Mouse (Mus musculus) frontal cortex, postnatal 36 days (tissue): ENCODE results near the gene Limk2.

Experiments
- DNase-seq, 2 experiments: peaks; one replicate each; pipeline ENCODE4 v3.0.0; 2022; ENCODE audit warnings: low spot score in 2 of 2

Gene Limk2

DNA sequence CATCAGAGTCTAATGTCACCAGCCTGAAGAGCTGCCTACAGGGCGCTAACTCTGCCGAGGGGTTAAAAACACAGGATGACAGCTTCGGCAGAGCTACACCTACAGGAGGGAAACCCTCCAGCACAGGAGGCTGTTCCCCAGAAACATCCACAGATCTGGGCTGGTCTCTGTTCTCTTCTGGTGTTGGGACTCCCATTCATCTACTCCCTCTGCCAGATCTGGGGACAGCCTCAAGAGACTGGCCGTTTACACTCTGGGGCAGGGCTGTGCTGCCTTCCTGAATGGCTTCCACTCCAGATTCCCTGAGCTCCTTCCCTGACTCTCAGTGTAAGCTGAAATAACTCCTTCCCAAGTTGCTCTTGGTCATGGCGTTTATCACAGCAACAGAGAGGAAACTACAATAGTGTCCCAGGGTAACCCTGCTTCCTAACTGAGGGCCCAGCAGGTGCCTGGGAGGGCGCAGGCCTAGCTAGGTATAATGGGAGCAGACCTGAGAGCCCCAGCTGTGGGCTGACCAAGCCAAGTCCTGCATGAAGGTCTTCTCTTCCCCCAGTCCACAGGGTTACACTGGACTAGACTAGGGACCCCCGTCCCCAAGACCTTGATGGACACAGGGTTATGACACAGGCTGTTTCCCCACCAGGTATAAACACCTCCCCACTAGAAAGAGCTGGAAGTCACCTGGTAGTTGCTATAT is 37.2 kb downstream of the Limk2 start:
- DNase-seq, result peak in 1 of 2 experiments; percentile 36

DNA sequence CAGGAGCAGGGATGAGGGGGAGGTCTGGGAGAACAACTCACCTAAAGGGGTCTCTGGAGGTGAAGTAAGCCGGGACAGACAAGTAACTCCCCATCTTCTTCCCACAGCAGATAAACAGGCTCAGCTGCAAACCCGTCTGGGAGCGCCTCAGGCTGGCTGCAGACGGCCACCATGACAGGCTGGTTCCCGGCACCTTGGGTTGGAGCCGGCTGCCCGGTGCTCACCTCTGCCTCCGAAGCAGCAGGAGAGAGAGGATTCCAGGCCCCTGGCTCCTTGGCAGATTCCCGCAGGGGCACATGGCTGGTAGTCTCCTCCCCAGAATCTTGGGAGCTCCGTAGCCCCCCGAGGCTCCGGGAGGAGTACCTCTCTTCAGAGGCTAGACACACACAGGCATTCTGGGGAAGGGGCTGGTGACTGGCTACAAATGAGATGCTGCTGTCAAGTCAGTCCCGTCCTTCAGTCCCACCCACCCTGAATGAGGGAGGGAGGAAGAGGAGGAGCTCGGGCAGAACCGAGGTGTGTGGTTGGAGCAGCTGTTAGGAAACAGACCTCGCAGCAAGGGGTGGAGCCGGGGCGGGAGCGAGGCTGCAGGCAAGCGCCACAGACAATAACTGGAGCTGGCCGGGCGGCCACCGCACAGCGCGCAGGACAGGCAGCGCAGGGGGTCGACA is 37.9 kb downstream of the Limk2 start:
- peak; percentile 83 to 88 for DNase-seq

GRCm38 (mm10) chr11:3370162-3370561 is 38.8 kb downstream of the Limk2 start:
- DNase-seq, result no peak

GRCm38 (mm10) chr11:3369449-3369848 is 39.5 kb downstream of the Limk2 start:
- DNase-seq, result no peak

DNA sequence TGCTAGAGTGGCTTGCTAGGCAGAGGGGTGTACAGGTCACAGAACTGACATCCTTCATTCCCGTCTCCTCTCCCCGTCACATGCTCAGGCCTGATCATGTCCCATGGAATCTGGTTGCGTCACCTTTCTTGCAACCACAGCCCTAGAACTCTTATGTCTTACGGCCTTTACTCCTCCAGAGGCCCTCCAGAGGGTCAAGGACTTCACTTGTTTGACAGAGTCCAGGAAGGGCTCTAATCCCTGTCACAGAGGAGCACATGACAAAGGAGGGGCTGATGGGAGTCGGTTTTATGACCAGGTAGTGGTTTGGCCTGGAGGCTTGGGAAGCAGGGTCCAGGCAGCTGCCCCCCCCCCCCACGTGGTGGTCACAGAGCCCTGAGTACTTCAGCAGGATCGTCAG is 40.0 kb downstream of the Limk2 start:
- no peak for DNase-seq

- DNase-seq, result no peak
Measured at GRCm38 (mm10) chr11:3366411-3366810, 42.6 kb downstream of the Limk2 start.

DNA sequence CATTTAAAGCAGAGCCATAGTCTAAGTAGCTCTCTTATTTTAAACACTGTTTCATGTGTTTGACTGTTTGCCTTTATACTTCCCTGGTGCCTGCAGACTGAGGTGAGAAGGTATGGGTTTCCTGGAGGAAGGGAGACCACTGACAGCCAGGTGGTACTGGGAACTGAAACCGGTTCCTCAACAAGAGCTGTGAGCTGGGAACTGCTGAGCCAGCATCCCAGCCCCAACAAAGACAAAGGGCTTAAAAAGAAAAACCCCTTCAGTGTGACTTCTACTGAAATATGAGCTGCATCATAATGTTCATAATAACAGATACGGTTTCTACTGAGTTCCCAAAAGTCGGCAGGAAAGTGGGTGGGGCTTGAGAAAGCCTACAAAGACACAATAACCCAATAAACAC is 46.1 kb downstream of the Limk2 start:
- no peak for DNase-seq

DNA sequence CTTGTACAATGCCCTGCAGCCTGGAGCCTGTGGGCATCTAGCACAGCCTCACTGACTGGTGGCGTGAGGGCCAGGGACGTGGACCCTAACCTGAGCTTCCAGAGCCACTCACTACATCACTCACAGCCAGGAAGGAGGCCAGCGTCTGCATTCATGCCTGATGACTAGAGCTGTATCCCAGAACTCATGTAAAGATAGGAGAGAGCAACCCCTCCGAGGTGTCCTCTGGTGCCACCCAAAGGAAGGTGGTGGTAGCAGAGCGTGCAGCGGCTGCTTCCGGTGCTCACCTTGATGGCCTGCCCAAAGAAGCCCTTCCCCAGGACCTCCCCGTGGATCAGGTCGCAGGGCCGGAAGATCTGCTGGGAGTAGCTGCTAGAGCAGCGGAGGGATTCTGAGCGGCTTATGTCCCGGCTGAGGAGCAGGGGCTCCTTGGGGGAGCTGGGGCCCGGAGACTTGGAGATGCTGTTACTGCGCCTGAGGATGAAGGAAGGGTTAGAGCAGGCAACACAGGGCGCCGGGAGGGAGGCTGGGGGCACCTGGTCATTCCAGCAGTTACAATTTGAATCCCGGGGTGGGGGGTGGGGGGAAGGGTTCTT is 55.9 kb downstream of the Limk2 start:
- DNase-seq, result no peak

GRCm38 (mm10) chr11:3352131-3352530 is 56.9 kb downstream of the Limk2 start:
- DNase-seq, result no peak

DNA sequence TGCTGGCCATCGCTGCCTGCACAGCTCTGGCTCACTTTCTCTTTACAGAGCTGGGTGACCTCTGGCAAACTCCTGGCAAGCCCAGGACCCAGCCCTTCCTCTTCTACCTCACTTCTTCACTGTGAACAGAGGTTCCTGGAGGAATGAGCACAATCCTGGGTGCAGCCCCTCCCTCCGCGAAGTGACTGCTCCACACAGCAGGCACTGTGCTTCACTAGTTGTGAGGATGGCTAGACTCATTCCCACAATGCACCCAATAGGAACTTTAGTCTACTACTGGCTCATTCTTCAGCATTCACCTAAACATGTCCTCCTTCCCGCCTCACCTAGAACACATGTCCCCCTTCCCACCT is 59.7 kb downstream of the Limk2 start:
- DNase-seq, result no peak

DNA sequence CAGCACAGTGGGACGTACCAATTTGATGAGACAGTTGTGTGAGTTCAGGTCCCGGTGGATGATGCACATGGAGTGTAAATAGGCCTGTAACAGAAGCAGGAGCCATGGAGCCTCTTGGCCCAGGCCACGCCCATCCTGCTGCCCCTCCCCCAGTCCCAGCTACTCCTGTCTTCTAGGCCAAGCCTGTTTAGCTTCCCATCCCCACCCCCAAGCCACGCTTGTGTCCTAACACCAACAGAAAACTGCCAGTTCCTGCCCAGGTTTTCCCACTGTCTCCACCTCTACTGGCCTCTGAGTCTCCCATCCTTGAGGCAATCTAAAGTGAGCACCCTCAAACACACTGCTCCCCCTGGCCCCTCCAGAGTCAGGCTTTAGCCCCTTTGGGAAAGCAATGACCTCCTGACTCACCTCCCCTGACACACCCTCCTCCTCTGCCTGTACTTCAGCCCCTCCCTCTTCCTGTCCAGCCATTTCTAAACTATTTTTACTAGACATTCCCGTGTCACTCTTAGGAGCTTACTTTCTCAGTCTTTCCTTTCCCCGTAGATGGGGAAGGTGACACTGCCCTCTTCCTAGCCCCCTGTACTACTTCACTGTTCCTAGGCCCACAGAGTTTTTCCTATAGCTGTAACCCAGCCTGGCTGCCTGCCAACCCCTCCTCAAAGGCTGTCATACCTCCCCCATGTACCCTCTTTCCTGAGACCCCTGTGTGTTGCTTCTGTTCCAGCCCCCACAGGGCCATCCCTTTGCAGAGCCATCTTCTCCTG is 60.2 kb downstream of the Limk2 start:
- DNase-seq, result no peak

DNA sequence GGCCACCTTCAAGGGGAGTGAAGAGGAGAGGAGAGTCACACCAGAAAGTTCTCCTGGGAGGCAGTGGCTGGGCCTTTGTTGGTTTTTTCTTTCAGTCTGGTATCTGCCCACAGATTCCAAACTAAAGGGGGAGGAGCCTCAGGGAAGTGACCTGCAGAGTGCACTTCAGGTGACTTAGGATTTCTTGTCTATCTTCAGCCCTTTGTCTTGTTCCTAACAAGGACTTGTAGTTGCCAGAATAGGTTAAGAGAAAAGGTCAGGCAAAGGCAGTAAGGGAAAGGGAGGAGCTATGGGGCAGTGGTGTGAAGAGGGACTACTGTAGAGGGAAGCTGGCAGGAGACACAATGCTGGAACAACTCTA is 61.2 kb downstream of the Limk2 start:
- no peak for DNase-seq

DNA sequence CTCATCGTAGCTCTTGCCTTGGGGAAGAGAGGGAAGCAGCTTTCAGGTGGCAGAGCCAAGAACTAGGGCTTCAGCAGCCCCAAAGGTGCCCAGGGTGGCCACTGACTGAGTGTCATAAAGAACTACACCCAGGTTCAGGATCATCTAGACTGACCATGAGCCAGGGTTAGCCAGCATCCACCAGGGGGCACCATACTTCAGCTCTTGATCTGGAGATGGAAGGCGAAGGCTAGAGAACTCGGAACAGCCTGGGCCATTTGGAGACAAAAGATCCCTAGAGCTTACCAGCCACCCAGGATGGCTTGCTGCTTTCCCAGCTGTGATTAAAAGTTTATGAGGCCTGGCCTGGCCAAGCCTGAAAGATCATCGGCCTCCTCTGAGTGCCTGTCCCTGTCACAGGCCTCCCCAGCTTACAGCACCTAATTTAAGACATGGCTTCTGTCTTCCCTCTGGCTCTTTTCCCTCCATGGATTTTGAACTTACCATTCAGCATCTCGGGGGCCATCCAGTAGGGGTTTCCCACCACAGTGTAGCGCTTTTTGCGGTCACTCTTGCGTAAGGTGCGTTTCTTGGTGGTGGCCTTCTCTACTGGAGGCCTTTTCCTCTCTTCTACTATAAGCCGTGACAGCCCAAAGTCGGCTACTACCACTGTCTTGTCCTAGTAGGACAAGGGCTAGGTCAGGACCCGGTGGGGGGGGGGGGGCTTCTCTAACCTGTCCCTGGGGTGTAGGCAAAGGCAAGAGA is 61.7 kb downstream of the Limk2 start:
- DNase-seq, result peak; percentile 82 to 83

GRCm38 (mm10) chr11:3346351-3346750 is 62.6 kb downstream of the Limk2 start:
- DNase-seq, result no peak

DNA sequence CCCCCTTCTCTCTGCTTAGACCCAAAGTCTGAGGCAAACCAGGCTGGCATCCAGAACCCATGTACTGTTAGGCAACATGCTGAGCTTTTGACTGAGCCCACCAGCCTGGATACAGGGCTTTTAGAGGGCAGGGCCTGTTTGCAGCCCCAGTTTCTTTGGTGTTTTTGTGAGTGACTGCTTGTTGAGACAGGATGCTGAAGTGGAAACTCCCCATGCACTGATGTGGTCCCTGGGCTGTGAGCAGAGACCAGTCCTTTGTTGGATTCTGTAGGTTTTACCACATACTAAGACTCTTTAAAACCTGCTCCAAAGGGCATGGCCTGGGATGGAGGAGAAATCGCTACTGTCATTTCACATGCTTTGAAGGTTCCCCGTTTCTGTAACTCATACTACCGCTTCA is 64.1 kb downstream of the Limk2 start:
- no peak for DNase-seq

GRCm38 (mm10) chr11:3341476-3341875 is 67.5 kb downstream of the Limk2 start:
- no peak for DNase-seq

GRCm38 (mm10) chr11:3337961-3338360 is 71.0 kb downstream of the Limk2 start:
- DNase-seq, result no peak

DNA sequence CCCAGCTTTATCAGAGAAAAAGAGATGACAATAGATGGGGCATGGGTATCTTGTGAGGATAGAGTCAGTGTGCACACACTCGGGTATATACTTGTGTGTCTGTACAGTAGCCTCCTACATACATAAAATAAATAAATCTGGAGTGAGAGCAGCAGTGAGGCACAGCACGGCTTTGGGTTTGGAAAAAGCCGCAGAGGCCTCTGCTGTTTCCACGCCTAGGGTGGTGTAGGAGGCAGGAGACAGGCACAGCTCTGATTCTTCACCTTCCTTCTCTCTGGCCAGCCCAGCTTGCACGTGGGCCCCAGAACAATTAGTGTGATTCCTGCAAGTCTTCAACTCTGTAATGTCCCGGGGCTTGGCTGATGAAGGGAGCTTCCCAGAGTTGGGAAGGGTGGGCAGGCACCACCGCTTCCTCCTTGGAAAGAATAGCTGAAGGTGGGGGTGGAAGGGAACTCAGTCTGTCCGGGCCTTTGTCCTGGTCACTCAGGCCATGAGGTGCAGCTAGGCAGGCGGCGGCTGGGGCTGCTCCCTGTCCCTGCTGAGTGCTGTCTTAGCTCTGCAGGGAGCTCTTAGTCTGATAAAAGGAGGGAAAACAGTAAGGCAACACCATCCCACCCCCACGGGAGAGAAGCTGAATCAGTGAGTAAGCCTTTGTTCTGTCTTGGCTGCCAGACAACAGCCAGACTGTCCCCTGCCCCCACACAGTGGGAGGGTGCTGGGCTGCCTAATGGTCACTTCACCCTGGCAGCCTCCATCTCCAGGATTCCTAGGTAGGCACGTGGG is 71.6 kb downstream of the Limk2 start:
- peak; percentile 70 to 82 for DNase-seq

- no peak for DNase-seq
Measured at GRCm38 (mm10) chr11:3336602-3337001, 72.4 kb downstream of the Limk2 start.

DNA sequence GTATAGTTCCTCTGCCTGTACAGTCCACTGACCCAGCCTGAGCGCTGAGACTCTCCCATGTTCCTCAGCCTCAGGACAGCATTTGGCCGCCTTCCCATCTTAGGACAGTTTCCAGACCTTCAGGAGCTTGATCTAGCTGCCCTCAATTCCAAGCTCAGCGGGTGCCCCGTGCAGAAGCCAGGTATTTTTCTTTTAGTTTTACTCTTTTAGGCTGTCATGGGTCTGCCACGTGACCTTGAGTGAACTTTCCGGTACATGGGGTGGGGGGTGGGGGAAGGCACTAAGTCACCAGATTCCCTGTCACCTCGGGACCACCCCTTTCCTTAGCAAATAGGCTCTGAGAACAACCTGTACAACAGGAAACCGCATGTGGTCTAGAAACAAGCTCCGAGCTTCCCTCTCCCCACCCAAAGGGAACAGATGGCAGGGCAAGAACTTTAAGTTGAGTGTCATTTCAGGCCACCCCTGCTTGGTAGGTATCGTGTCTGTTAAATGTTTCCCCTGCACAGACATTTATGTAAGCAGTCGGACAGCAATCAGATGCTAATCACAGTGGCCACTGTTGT is 73.3 kb downstream of the Limk2 start:
- no peak for DNase-seq
